Mouse (Mus musculus) thymus, adult 2 months (tissue): Measurements from ENCODE around the gene Sult6b2.

Experiments used
- CTCF ChIP-seq: fragments of 200-500 bp; IDR thresholded peaks from 2 replicates; pipeline ENCODE4 v1.5.1; 2012; ENCODE audit warnings: mild to moderate bottlenecking, control low read depth, low read length, moderate library complexity, borderline replicate concordance; ENCODE audit not compliant: control insufficient read depth, poor library complexity, insufficient read depth; ENCODE audit errors: extremely low read depth
- POLR2A ChIP-seq: fragments of 200-500 bp; IDR thresholded peaks from 2 replicates; pipeline ENCODE4 v1.6.1; 2012; ENCODE audit warnings: mild to moderate bottlenecking, low read length, control low read depth, moderate library complexity; ENCODE audit not compliant: control insufficient read depth, poor library complexity, insufficient read depth; ENCODE audit errors: extremely low read depth

DNA sequence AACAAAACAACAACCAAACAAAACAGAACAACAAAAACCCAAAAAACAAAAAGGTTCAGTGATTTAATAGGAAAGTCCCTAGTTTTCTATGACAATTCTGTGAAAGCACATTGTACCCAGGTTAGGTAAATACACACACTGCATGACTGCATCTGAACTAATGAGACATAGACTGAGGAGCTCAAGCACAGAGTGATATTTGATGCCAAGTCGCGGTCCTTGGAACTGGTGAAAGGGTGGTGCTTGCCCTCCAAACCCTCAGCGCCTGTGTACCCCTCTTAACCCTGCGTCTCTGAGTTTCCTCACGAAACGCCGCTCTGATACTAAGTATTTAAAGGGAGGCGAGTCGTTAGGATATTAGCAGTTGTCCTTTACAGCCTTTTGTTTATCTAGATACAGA is 37.0 kb downstream of the Sult6b2 start:
- no peak for TF ChIP-seq CTCF
- TF ChIP-seq POLR2A, result no peak
